Mouse (Mus musculus) MEL (cell line): ENCODE measurements around the gene Susd4.

ENCODE experiments used
- CHD1 ChIP-seq: IDR thresholded peaks from 2 replicates; pipeline ENCODE4 v1.6.1; 2012; ENCODE audit warnings: low read depth, mild to moderate bottlenecking, inconsistent platforms, low read length, improper control_type of control experiment
- CTCF ChIP-seq, 3 experiments: IDR thresholded peaks in 2 of 3; conservative IDR thresholded peaks in 1 of 3; 2 replicates each; pipeline ENCODE4 v1.5.1; 2011 to 2012; ENCODE audit warnings: low read length in 3 of 3, low read depth in 2 of 3, mild to moderate bottlenecking in 2 of 3, improper control_type of control experiment in 1 of 3, inconsistent platforms in 1 of 3, mixed read lengths in 1 of 3, moderate library complexity in 1 of 3; ENCODE audit not compliant: control insufficient read depth in 1 of 3, insufficient read depth in 1 of 3, poor library complexity in 1 of 3, severe bottlenecking in 1 of 3
- ELF1 ChIP-seq: IDR thresholded peaks from 2 replicates; pipeline ENCODE4 v1.6.1; 2014; ENCODE audit warnings: low read depth, mild to moderate bottlenecking, inconsistent platforms, low read length, improper control_type of control experiment, moderate library complexity
- EP300 ChIP-seq, 2 experiments: IDR thresholded peaks; 2 replicates each; pipeline ENCODE4 v1.6.1; 2011; ENCODE audit warnings: improper control_type of control experiment in 2 of 2, low read length in 2 of 2, low read depth in 1 of 2, mild to moderate bottlenecking in 1 of 2
- GABPA ChIP-seq: IDR thresholded peaks from 2 replicates; pipeline ENCODE4 v1.6.1; 2012; ENCODE audit warnings: low read depth, mild to moderate bottlenecking, inconsistent platforms, low read length, improper control_type of control experiment, moderate library complexity
- JUND ChIP-seq: IDR thresholded peaks from 2 replicates; pipeline ENCODE4 v1.6.1; 2011; ENCODE audit warnings: low read depth, mild to moderate bottlenecking, improper control_type of control experiment, low read length
- MAX ChIP-seq: IDR thresholded peaks from 2 replicates; pipeline ENCODE4 v1.6.1; 2011; ENCODE audit warnings: low read length, improper control_type of control experiment
- MEF2A ChIP-seq: IDR thresholded peaks from 2 replicates; pipeline ENCODE4 v1.6.1; 2014; ENCODE audit warnings: low read depth, mild to moderate bottlenecking, inconsistent platforms, low read length, improper control_type of control experiment; ENCODE audit not compliant: poor library complexity, insufficient replicate concordance, severe bottlenecking; ENCODE audit errors: extremely low read depth
- NRF1 ChIP-seq: IDR thresholded peaks from 2 replicates; pipeline ENCODE4 v1.6.1; 2014; ENCODE audit warnings: low read depth, mild to moderate bottlenecking, inconsistent platforms, low read length, improper control_type of control experiment, moderate library complexity; ENCODE audit not compliant: poor library complexity, insufficient read depth, severe bottlenecking
- TBP ChIP-seq: IDR thresholded peaks from 2 replicates; pipeline ENCODE4 v1.8.0; 2011; ENCODE audit warnings: low read depth, low read length, improper control_type of control experiment
- TCF12 ChIP-seq: IDR thresholded peaks from 2 replicates; pipeline ENCODE4 v1.6.1; 2014; ENCODE audit warnings: low read depth, mild to moderate bottlenecking, inconsistent platforms, low read length, improper control_type of control experiment, moderate library complexity
- USF1 ChIP-seq: IDR thresholded peaks from 2 replicates; pipeline ENCODE4 v1.6.1; 2014; ENCODE audit warnings: low read depth, mild to moderate bottlenecking, inconsistent platforms, low read length, improper control_type of control experiment, moderate library complexity
- USF2 ChIP-seq, 2 experiments: IDR thresholded peaks; 2 replicates each; pipeline ENCODE4 v1.6.1; 2011 to 2012; ENCODE audit warnings: improper control_type of control experiment in 2 of 2, low read length in 2 of 2, borderline replicate concordance in 1 of 2, inconsistent platforms in 1 of 2, low read depth in 1 of 2, mild to moderate bottlenecking in 1 of 2; ENCODE audit not compliant: insufficient read depth in 1 of 2
- ZMIZ1 ChIP-seq: IDR thresholded peaks from 2 replicates; pipeline ENCODE4 v1.6.1; 2012; ENCODE audit warnings: low read depth, mild to moderate bottlenecking, inconsistent platforms, low read length, improper control_type of control experiment, moderate library complexity

- TF ChIP-seq EP300 (IDR thresholded peaks at IDR 0.05; ENCODE audit: low read depth in 1 of 2, low read length in 2 of 2): no peak
- no peak for TF ChIP-seq CTCF (IDR thresholded peaks at IDR 0.05 in 2 of 3, conservative IDR thresholded peaks at IDR 0.05 in 1 of 3; ENCODE audit: control insufficient read depth in 1 of 3, insufficient read depth in 1 of 3, low read depth in 2 of 3, low read length in 3 of 3, poor library complexity in 1 of 3, severe bottlenecking in 1 of 3)
- no peak for TF ChIP-seq MEF2A
- no peak for TF ChIP-seq ELF1
- TF ChIP-seq NRF1: no peak
- TF ChIP-seq CHD1: no peak
- TF ChIP-seq ZMIZ1: no peak
- no peak for TF ChIP-seq JUND
- TF ChIP-seq TCF12: no peak
- TF ChIP-seq USF1: no peak
- no peak for TF ChIP-seq USF2 (IDR thresholded peaks at IDR 0.05; ENCODE audit: borderline replicate concordance in 1 of 2, insufficient read depth in 1 of 2, low read depth in 1 of 2, low read length in 2 of 2)
- no peak for TF ChIP-seq GABPA
- TF ChIP-seq TBP: no peak
- no peak for TF ChIP-seq MAX
These were observed 50.3 kb downstream of the Susd4 start for GRCm38 (mm10) chr1:182813991-182814390.
